Mouse (Mus musculus) layer of hippocampus, adult 18-20 months (tissue): Measurements from ENCODE around the gene Rassf6. TPM values are rescaled to one million over a fixed set of nuclear protein-coding genes. Genes with fewer than 3 reads are reported as not detected.

Experiments used
- DNase-seq, 2 experiments: peaks; one replicate each; pipeline ENCODE4 v3.0.0; 2022; ENCODE audit warnings: low spot score in 2 of 2
- total RNA-seq, 2 experiments: library from RNA; stranded (reverse); gene quantifications; 2 replicates each; pipeline ENCODE4 v1.2.3; 2021

Rassf6 gene
- total RNA-seq, 2 experiments from 2014 or later, result 1.0 to 1.3 TPM

DNA sequence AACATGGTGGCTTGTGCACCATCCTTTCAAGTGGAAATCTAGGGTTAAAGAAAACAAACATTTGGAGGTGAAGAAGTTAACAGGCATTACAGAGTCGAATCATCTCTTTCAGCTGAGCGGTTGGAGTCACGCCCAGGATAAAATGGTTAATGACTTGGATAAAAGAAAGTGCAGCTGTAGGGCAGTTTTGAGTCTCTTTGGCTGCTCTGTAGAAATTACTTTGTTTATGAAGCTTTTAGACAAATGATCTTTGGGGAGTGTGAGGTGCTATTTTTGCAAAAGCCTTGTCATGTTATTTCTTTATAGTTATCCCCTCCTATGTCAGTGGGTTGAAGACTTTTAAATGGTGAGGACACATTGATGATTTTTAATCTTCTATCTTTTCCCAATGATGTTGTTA, 69.2 kb downstream of the Rassf6 start:
- DNase-seq, result no peak

GRCm38 (mm10) chr5:90568338-90568737, 72.1 kb downstream of the Rassf6 start:
- no peak for DNase-seq

DNA sequence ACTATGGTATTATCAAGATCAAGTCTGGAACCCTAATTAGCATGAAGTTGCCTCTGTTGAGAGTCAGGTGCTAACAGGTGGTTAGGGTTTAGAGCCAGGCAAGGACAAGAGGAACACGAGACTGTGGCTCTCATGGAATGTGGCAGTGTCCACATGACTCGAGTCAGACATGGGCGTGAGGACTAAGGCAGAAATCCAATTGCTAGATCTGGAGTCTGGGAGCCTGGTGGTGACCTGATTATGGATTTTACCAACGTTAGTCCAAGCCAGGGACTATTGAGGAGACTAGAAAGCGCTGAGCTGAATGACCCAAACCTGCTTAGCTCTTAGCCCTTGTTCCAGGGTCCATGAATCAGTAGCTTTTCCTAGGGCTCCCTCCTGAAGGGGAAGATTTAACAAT, 72.7 kb downstream of the Rassf6 start:
- DNase-seq, result no peak

GRCm38 (mm10) chr5:90565205-90565604, 75.3 kb downstream of the Rassf6 start:
- peak in 1 of 2 experiments; percentile 10 for DNase-seq

DNA sequence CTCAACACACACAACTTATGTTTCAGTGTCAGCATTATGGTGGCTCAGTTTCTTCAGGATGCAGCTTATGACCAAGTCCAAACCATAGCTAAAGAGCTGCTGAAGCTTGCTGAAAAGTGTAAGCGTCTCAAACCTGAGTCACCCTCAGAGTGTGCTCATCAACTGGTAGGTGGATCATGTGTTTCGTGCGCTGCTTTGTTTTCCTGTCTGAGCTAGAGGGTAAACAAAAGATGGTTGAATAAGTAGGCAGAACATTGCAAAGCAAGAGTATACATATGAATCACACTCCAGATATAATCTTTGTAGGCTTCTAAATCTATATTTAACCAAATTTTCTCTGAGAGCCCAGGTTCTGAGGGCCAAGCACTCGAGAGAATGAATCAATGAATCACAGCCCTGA, 76.3 kb downstream of the Rassf6 start:
- peak in 1 of 2 experiments; percentile 24 for DNase-seq

GRCm38 (mm10) chr5:90562880-90563279, 77.6 kb downstream of the Rassf6 start:
- no peak for DNase-seq

- DNase-seq, result peak in 1 of 2 experiments; percentile 13
Observed at GRCm38 (mm10) chr5:90561721-90562275, 78.7 kb downstream of the Rassf6 start.

GRCm38 (mm10) chr5:90560743-90561142, 79.7 kb downstream of the Rassf6 start, which contains the start of gene 5830473C10Rik:
Gene 5830473C10Rik (plus strand): TSS chr5:90561107.
- DNase-seq, result no peak

- DNase-seq, result no peak
Observed at GRCm38 (mm10) chr5:90556052-90556451, 84.4 kb downstream of the Rassf6 start.

Other genes starting within 250 kb of the Rassf6 start
- not detected for gene Alb, start 179.8 kb downstream of the Rassf6 start, total RNA-seq
- not detected for gene Afp, start 149.9 kb downstream of the Rassf6 start, total RNA-seq
- gene Afm, start 121.7 kb downstream of the Rassf6 start, total RNA-seq, result not detected
- gene 5830473C10Rik, start 79.5 kb downstream of the Rassf6 start, total RNA-seq, result not detected
- gene Cxcl5, start 118.7 kb upstream of the Rassf6 start, total RNA-seq, result under 1 TPM; 0.56 to 0.67 TPM
- gene Ppbp, start 127.9 kb upstream of the Rassf6 start, total RNA-seq, result under 1 TPM in 1 of 2 experiments, not detected in 1; 0.41 TPM
- gene Pf4, start 131.8 kb upstream of the Rassf6 start, total RNA-seq, result 1 to 10 TPM; 1.2 to 1.4 TPM
- under 1 TPM in 1 of 2 experiments, not detected in 1; 0.17 TPM for gene Cxcl3, start 145.4 kb upstream of the Rassf6 start, total RNA-seq
- not detected for gene Cxcl15, start 153.9 kb upstream of the Rassf6 start, total RNA-seq